Mouse (Mus musculus) brain, embryonic 14.5 days (tissue): ENCODE results near the gene Olfr694.
"Not testable (repeated sequence)": the region's sequence is repeated elsewhere in the genome, so short reads cannot be mapped to it uniquely, and the experiment has no call there.

Experiments
- CTCF ChIP-seq: fragments of 200-500 bp; IDR thresholded peaks from 2 replicates; pipeline ENCODE4 v1.5.1; 2012; ENCODE audit warnings: inconsistent platforms, mild to moderate bottlenecking, moderate library complexity, borderline replicate concordance; ENCODE audit not compliant: insufficient read depth, insufficient read length; ENCODE audit errors: extremely low read depth
- POLR2A ChIP-seq: fragments of 200-500 bp; IDR thresholded peaks from 2 replicates; pipeline ENCODE4 v1.6.1; 2012; ENCODE audit warnings: mild to moderate bottlenecking, inconsistent platforms, borderline replicate concordance; ENCODE audit not compliant: poor library complexity, insufficient read depth, insufficient read length, severe bottlenecking; ENCODE audit errors: extremely low read depth

DNA sequence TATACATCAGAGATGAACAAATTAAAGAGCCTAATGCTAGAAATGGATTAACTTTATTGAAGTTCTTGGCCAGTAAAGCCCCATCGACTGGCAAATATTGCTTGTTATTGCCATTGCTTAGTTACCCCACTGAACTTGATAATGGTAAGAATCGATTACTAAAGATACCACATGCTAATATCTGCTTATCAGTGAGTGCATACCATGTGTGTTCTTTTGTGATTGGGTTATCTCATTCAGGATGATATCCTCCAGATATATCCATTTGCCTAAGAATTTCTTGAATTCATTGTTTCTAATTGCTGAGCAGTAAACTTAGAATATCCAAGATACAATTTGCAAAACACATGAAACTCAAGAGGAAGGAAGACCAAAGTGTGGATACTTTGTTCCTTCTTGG, 34.0 kb upstream of the Olfr694 start:
- TF ChIP-seq CTCF, POLR2A: not testable (repeated sequence)
